Mouse (Mus musculus) lung, postnatal 0 days (tissue): ENCODE measurements around the gene Prr23a2.

Experiments
- CTCF ChIP-seq: IDR thresholded peaks from 2 replicates; pipeline ENCODE4 v1.5.1; 2016; ENCODE audit warnings: antibody characterized with exemption, mild to moderate bottlenecking
- EP300 ChIP-seq: IDR thresholded peaks from 2 replicates; pipeline ENCODE4 v1.6.1; 2016; ENCODE audit warnings: antibody characterized with exemption, mild to moderate bottlenecking, control low read depth

GRCm38 (mm10) chr9:98816066-98816465, 40.2 kb upstream of the Prr23a2 start:
- TF ChIP-seq CTCF (no peak), EP300 (no peak)
